Mouse (Mus musculus) CH12.LX (cell line): ENCODE results near the gene Rps19bp1. TPM values are rescaled to one million over a fixed set of nuclear protein-coding genes. Genes with fewer than 3 reads are reported as not detected.

Experiments used
- DNase-seq: peaks from one replicate; pipeline ENCODE4 v3.0.0-alpha.2; 2013; ENCODE audit errors: extremely low read depth
- H3K27ac ChIP-seq: 2 replicates; pipeline ENCODE4 v1.5.1; 2012; ENCODE audit warnings: low read depth, mild to moderate bottlenecking, control low read depth, moderate library complexity; ENCODE audit not compliant: insufficient read depth
- H3K27me3 ChIP-seq: replicated peaks from 2 replicates; pipeline ENCODE3; 2012; ENCODE audit warnings: inconsistent platforms
- H3K36me3 ChIP-seq, 2 experiments: replicated peaks in 1 of 2; 2 replicates each; pipeline versions ENCODE3 to v1.6.1; 2012; ENCODE audit warnings: inconsistent platforms in 1 of 2, low read length in 1 of 2, mild to moderate bottlenecking in 1 of 2, mixed read lengths in 1 of 2, moderate library complexity in 1 of 2; ENCODE audit not compliant: control insufficient read depth in 1 of 2, insufficient read depth in 1 of 2
- H3K4me1 ChIP-seq, 2 experiments: 2 replicates each; pipeline ENCODE4 v1.6.1; 2012; ENCODE audit warnings: inconsistent platforms in 1 of 2, moderate library complexity in 1 of 2; ENCODE audit not compliant: insufficient read depth in 2 of 2, control insufficient read depth in 1 of 2
- H3K4me2 ChIP-seq: 2 replicates; pipeline ENCODE4 v1.6.1; 2012; ENCODE audit warnings: low read depth, mild to moderate bottlenecking, control low read depth; ENCODE audit not compliant: poor library complexity, insufficient read depth, severe bottlenecking
- H3K4me3 ChIP-seq, 3 experiments: fragments of 150-350 bp in 1 of 3; sonication (generic) in 1 of 3; replicated peaks in 1 of 3; 2 replicates each; pipeline versions ENCODE3 to v1.5.1; 2011 to 2012; ENCODE audit warnings: low read depth in 2 of 3, low read length in 2 of 3, mild to moderate bottlenecking in 2 of 3, moderate library complexity in 2 of 3, control low read depth in 1 of 3, improper control_type of control experiment in 1 of 3, inconsistent platforms in 1 of 3, mixed read lengths in 1 of 3; ENCODE audit not compliant: poor library complexity in 1 of 3
- H3K79me2 ChIP-seq: replicated peaks from 2 replicates; pipeline ENCODE4 v1.6.1; 2012; ENCODE audit warnings: mild to moderate bottlenecking, moderate library complexity; ENCODE audit not compliant: control insufficient read depth, poor library complexity, insufficient read depth, severe bottlenecking; ENCODE audit errors: extremely low read depth
- H3K9ac ChIP-seq: 2 replicates; pipeline ENCODE4 v1.6.1; 2012; ENCODE audit warnings: low read depth, mild to moderate bottlenecking, control low read depth, moderate library complexity; ENCODE audit not compliant: insufficient read depth
- H3K9me3 ChIP-seq: replicated peaks from 2 replicates; pipeline ENCODE3; 2012; ENCODE audit warnings: low read length, inconsistent platforms, mixed read lengths
- CHD1 ChIP-seq: IDR thresholded peaks from 2 replicates; pipeline ENCODE4 v1.6.1; 2012; ENCODE audit warnings: low read depth, low read length, improper control_type of control experiment, inconsistent platforms
- ELF1 ChIP-seq: IDR thresholded peaks from 2 replicates; pipeline ENCODE4 v1.6.1; 2014; ENCODE audit warnings: low read depth, mild to moderate bottlenecking, inconsistent platforms, low read length, improper control_type of control experiment
- IRF4 ChIP-seq: IDR thresholded peaks from 2 replicates; pipeline ENCODE4 v1.6.1; 2014; ENCODE audit warnings: low read depth, mild to moderate bottlenecking, inconsistent platforms, low read length, improper control_type of control experiment
- JUN ChIP-seq: IDR thresholded peaks from 2 replicates; pipeline ENCODE4 v1.6.1; 2011; ENCODE audit warnings: low read depth, mild to moderate bottlenecking, low read length, improper control_type of control experiment, moderate library complexity; ENCODE audit not compliant: insufficient read depth
- JUND ChIP-seq: conservative IDR thresholded peaks from 2 replicates; pipeline ENCODE4 v1.6.1; 2011; ENCODE audit warnings: low read depth, low read length, improper control_type of control experiment
- MAX ChIP-seq: IDR thresholded peaks from 2 replicates; pipeline ENCODE4 v1.6.1; 2011; ENCODE audit warnings: low read length, improper control_type of control experiment
- MAZ ChIP-seq: IDR thresholded peaks from 2 replicates; pipeline ENCODE4 v1.6.1; 2012; ENCODE audit warnings: low read depth, mild to moderate bottlenecking, inconsistent platforms, low read length, improper control_type of control experiment, moderate library complexity
- NELFE ChIP-seq: IDR thresholded peaks from 2 replicates; pipeline ENCODE4 v1.6.1; 2011; ENCODE audit warnings: low read depth, low read length, improper control_type of control experiment
- POLR2A ChIP-seq: IDR thresholded peaks from 2 replicates; pipeline ENCODE4 v1.6.1; 2011; ENCODE audit warnings: low read depth, mild to moderate bottlenecking, improper control_type of control experiment, low read length
- RAD21 ChIP-seq: IDR thresholded peaks from 2 replicates; pipeline ENCODE4 v1.6.1; 2011; ENCODE audit warnings: low read depth, mild to moderate bottlenecking, low read length, improper control_type of control experiment, moderate library complexity
- SIN3A ChIP-seq: IDR thresholded peaks from 2 replicates; pipeline ENCODE4 v1.6.1; 2012; ENCODE audit warnings: low read length, improper control_type of control experiment, inconsistent platforms
- TCF12 ChIP-seq: IDR thresholded peaks from 2 replicates; pipeline ENCODE4 v1.6.1; 2014; ENCODE audit warnings: low read depth, mild to moderate bottlenecking, inconsistent platforms, low read length, improper control_type of control experiment
- USF1 ChIP-seq: IDR thresholded peaks from 2 replicates; pipeline ENCODE4 v1.6.1; 2014; ENCODE audit warnings: low read depth, mild to moderate bottlenecking, inconsistent platforms, low read length, improper control_type of control experiment
- USF2 ChIP-seq: conservative IDR thresholded peaks from 2 replicates; pipeline ENCODE4 v1.6.1; 2011; ENCODE audit warnings: low read depth, low read length, improper control_type of control experiment
- ZC3H11A ChIP-seq: IDR thresholded peaks from 2 replicates; pipeline ENCODE4 v1.6.1; 2012; ENCODE audit warnings: low read depth, mild to moderate bottlenecking, inconsistent platforms, low read length, improper control_type of control experiment
- ZKSCAN1 ChIP-seq: IDR thresholded peaks from 2 replicates; pipeline ENCODE4 v1.6.1; 2012; ENCODE audit warnings: low read depth, inconsistent platforms, low read length, improper control_type of control experiment, borderline replicate concordance
- ZMIZ1 ChIP-seq: IDR thresholded peaks from 2 replicates; pipeline ENCODE4 v1.6.1; 2012; ENCODE audit warnings: low read depth, mild to moderate bottlenecking, inconsistent platforms, low read length, improper control_type of control experiment
- ZNF384 ChIP-seq: IDR thresholded peaks from 2 replicates; pipeline ENCODE4 v1.6.1; 2012; ENCODE audit warnings: low read depth, low read length, improper control_type of control experiment, inconsistent platforms
- dilution Hi-C: fragments of 300-500 bp; cut with MboI; formaldehyde crosslinking; loops from 2 replicates; pipeline ENCODE4 v1.14.3; 2020; ENCODE audit warnings: low sequenced_read_pairs; ENCODE audit not compliant: extremely low pct_unique_long_range_greater_than_20kb, extremely low pct_ligation_motif_present
- in situ Hi-C: fragments of 300-500 bp; cut with MboI; formaldehyde crosslinking; loops from 3 replicates; pipeline ENCODE4 v1.14.3; 2019; ENCODE audit warnings: low sequenced_read_pairs, low pct_ligation_motif_present, low pct_unique_long_range_greater_than_20kb, mixed read lengths
- polyA plus RNA-seq: library from polyadenylated mRNA; unstranded; fragments of >175 nt; gene quantifications from 2 replicates; pipeline ENCODE4 v1.2.1, GENCODE M21; 2012; ENCODE audit warnings: low read depth; ENCODE audit not compliant: insufficient read length
- total RNA-seq, 2 experiments: library from RNA; depleted of rRNA; stranded (reverse); fragments of 300-350 nt in 1 of 2; fragments of >200 nt in 1 of 2; gene quantifications; 2 replicates each; pipeline ENCODE4 v1.2.3; 2012 to 2014

Gene Rps19bp1
- total and polyA plus RNA-seq, 3 experiments: 47.1 to 91.2 (median 63.3) TPM

- TF ChIP-seq JUND: no peak
These were observed at the start of gene Rps19bp1 (continued) for GRCm38 (mm10) chr15:80263610-80264575.

- Histone ChIP-seq H3K9ac (no peak overlapping the region), H3K27me3 (peaks cover 83% of the 10 kb centered on the region), H3K27ac (no peak overlapping the region), H3K79me2 (no peaks in the 10 kb centered on the region), H3K4me3 (no peak overlapping the region), H3K4me2 (no peak overlapping the region), H3K36me3 (no peaks in the 10 kb centered on the region), H3K9me3 (no peaks in the 10 kb centered on the region), H3K4me1 (no peaks in the 10 kb centered on the region)
- in situ Hi-C loops: no loop called here
- dilution Hi-C loops: no loop called here
- DNase-seq: no peak
- TF ChIP-seq RAD21 (no peak), NELFE (no peak), ZC3H11A (no peak), MAX (no peak), ELF1 (no peak)
- TF ChIP-seq, all 38 proteins: peak for 0
These were observed 42.0 kb upstream of the Rps19bp1 start for GRCm38 (mm10) chr15:80306146-80306545.

GRCm38 (mm10) chr15:80304188-80304587 is 40.1 kb upstream of the Rps19bp1 start:
- H3K36me3 ChIP-seq: no peaks in the 10 kb centered on the region
- dilution Hi-C loops: no loop called here
- H3K4me1 ChIP-seq: no peaks in the 10 kb centered on the region
- no peak for DNase-seq
- H3K4me2 ChIP-seq: no peak overlapping the region
- H3K9me3 ChIP-seq: no peaks in the 10 kb centered on the region
- TF ChIP-seq JUND: no peak
- no peak for TF ChIP-seq JUN
- TF ChIP-seq ZNF384: no peak
- TF ChIP-seq TCF12: no peak
- no peak for TF ChIP-seq USF2
- TF ChIP-seq POLR2A: no peak
- no peak for TF ChIP-seq SIN3A
- no peak for TF ChIP-seq ZMIZ1
- TF ChIP-seq ZKSCAN1: no peak
- no peak for TF ChIP-seq MAZ
- TF ChIP-seq IRF4: no peak
- TF ChIP-seq CHD1: no peak
- TF ChIP-seq USF1: no peak
- H3K79me2 ChIP-seq: no peaks in the 10 kb centered on the region
- no peak overlapping the region for H3K4me3 ChIP-seq
- H3K27me3 ChIP-seq: peaks cover 85% of the 10 kb centered on the region
- H3K9ac ChIP-seq: no peak overlapping the region
- in situ Hi-C loops: no loop called here
- H3K27ac ChIP-seq: no peak overlapping the region
